Mouse (Mus musculus) liver, adult 2 months (tissue): ENCODE results near the gene Agmat.

Source experiments
- CTCF ChIP-seq: fragments of 200-500 bp; IDR thresholded peaks from 2 replicates; pipeline ENCODE4 v1.5.1; 2011; ENCODE audit warnings: low read depth, low read length, control low read depth
- POLR2A ChIP-seq: fragments of 200-500 bp; IDR thresholded peaks from 2 replicates; pipeline ENCODE4 v1.6.1; 2011; ENCODE audit warnings: low read length, control low read depth; ENCODE audit not compliant: insufficient read depth; ENCODE audit errors: extremely low read depth

DNA sequence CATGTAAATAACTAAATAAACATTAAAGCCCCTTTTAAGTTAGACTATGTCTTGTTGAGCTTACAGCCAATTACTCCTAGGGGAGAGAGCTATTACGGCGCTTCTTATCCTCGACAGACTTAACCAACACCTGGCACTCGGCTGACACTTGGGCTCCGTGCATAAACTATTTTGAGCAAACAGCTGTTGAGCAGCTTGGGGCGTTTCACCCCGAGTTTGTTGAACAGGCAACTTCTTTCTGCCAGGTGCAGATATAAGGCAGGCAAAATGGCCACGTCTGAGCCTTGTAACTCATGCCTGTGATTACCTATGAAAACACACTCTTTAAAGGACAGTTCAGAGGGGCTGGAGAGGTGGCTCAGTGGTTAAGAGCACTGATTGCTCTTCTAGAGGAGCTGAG, 8.5 kb upstream of the Agmat start:
- TF ChIP-seq CTCF: no peak
- no peak for TF ChIP-seq POLR2A
